Mouse (Mus musculus): ENCODE results near the gene Car8.

- TF ChIP-seq POLR2A (IDR thresholded peaks at IDR 0.05; ENCODE audit: borderline replicate concordance, extremely low read depth, low read depth, low read length) (no peak), CTCF (IDR thresholded peaks at IDR 0.05; ENCODE audit: insufficient read depth, low read length) (no peak)
These were observed 30.9 kb downstream of the Car8 start for GRCm38 (mm10) chr4:8207924-8208323.

Measured in lung, adult 2 months (tissue).